Mouse (Mus musculus) lung, postnatal 36 days (tissue): Measurements from ENCODE around the gene Gm853.
A peak's percentile ranks its signal among the peaks of the same experiment; 100 is the strongest.
"Not testable (repeated sequence)": the region's sequence is repeated elsewhere in the genome, so short reads cannot be mapped to it uniquely, and the experiment has no call there.

ENCODE experiments used
- DNase-seq: peaks from one replicate; pipeline ENCODE4 v3.0.0; 2022; ENCODE audit warnings: mixed read lengths

Gene Gm853

GRCm38 (mm10) chr4:130222179-130222578 lies at the start of gene Gm853:
Gene Gm853, minus strand, starts transcription at chr4:130222401.
- DNase-seq: no peak

- no peak for DNase-seq
These were observed 48.6 kb upstream of the Gm853 start for GRCm38 (mm10) chr4:130270611-130271347.

- DNase-seq: no peak
These were observed 47.9 kb upstream of the Gm853 start for GRCm38 (mm10) chr4:130270089-130270488.

- no peak for DNase-seq
These were observed 46.5 kb upstream of the Gm853 start for GRCm38 (mm10) chr4:130268736-130269135.

- peak; percentile 67 for DNase-seq
These were observed 44.9 kb upstream of the Gm853 start for GRCm38 (mm10) chr4:130267069-130267468.

- peak; percentile 35 for DNase-seq
These were observed 44.4 kb upstream of the Gm853 start for GRCm38 (mm10) chr4:130266601-130267000.

GRCm38 (mm10) chr4:130264698-130265349 lies 42.6 kb upstream of the Gm853 start:
- DNase-seq: peak; percentile 76

GRCm38 (mm10) chr4:130264131-130264530 lies 41.9 kb upstream of the Gm853 start:
- no peak for DNase-seq

- no peak for DNase-seq
These were observed 38.2 kb upstream of the Gm853 start for GRCm38 (mm10) chr4:130260406-130260805.

GRCm38 (mm10) chr4:130252441-130253157 lies 30.4 kb upstream of the Gm853 start:
- DNase-seq: peak; percentile 38

GRCm38 (mm10) chr4:130251763-130252162 lies 29.6 kb upstream of the Gm853 start:
- no peak for DNase-seq

- no peak for DNase-seq
These were observed 29.0 kb upstream of the Gm853 start for GRCm38 (mm10) chr4:130251172-130251705.

- DNase-seq: no peak
These were observed 26.4 kb upstream of the Gm853 start for GRCm38 (mm10) chr4:130248636-130249035.

- DNase-seq: peak; percentile 88
These were observed 23.9 kb upstream of the Gm853 start for GRCm38 (mm10) chr4:130246132-130246531.

- DNase-seq: no peak
These were observed 22.5 kb upstream of the Gm853 start for GRCm38 (mm10) chr4:130244749-130245148.

- not testable (repeated sequence) for DNase-seq
These were observed 21.4 kb upstream of the Gm853 start for GRCm38 (mm10) chr4:130243621-130244020.

- DNase-seq: no peak
These were observed 20.8 kb upstream of the Gm853 start for GRCm38 (mm10) chr4:130242956-130243355.

GRCm38 (mm10) chr4:130240695-130241094 lies 18.5 kb upstream of the Gm853 start:
- DNase-seq: no peak

- no peak for DNase-seq
These were observed 15.4 kb upstream of the Gm853 start for GRCm38 (mm10) chr4:130237607-130238006.

GRCm38 (mm10) chr4:130236361-130236760 lies 14.2 kb upstream of the Gm853 start:
- DNase-seq: no peak

GRCm38 (mm10) chr4:130224071-130224470 lies 1.9 kb upstream of the Gm853 start:
- DNase-seq: no peak

GRCm38 (mm10) chr4:130220176-130220575 lies 2.0 kb downstream of the Gm853 start:
- DNase-seq: no peak

GRCm38 (mm10) chr4:130215392-130215791 lies 6.8 kb downstream of the Gm853 start:
- no peak for DNase-seq
